Mouse (Mus musculus) midbrain, embryonic 10.5 days (tissue): ENCODE measurements around the gene Fhad1. TPM values are rescaled to one million over a fixed set of nuclear protein-coding genes. Genes with fewer than 3 reads are reported as not detected.

Experiments used
- DNase-seq: peaks from one replicate; pipeline ENCODE4 v3.0.0-alpha.2; 2017; ENCODE audit warnings: low spot score
- H3K27ac ChIP-seq: fragments of 300-500 bp; sonication (generic); replicated peaks from 2 replicates; pipeline ENCODE4 v1.5.1; 2016; ENCODE audit warnings: mild to moderate bottlenecking
- H3K27me3 ChIP-seq: fragments of 300-500 bp; sonication (generic); 2 replicates; pipeline ENCODE4 v1.6.1; 2016; ENCODE audit warnings: low read depth, mild to moderate bottlenecking; ENCODE audit not compliant: poor library complexity, severe bottlenecking
- H3K36me3 ChIP-seq: fragments of 300-500 bp; sonication (generic); 2 replicates; pipeline ENCODE4 v1.6.1; 2016; ENCODE audit warnings: mild to moderate bottlenecking, moderate library complexity
- H3K4me1 ChIP-seq: fragments of 300-500 bp; sonication (generic); 2 replicates; pipeline ENCODE4 v1.6.1; 2016
- H3K4me3 ChIP-seq: fragments of 300-500 bp; sonication (generic); 2 replicates; pipeline ENCODE4 v1.5.1; 2016; ENCODE audit warnings: mild to moderate bottlenecking, moderate library complexity
- H3K9me3 ChIP-seq: fragments of 300-500 bp; sonication (generic); replicated peaks from 2 replicates; pipeline ENCODE4 v1.6.1; 2016; ENCODE audit warnings: mild to moderate bottlenecking
- WGBS: fragments of 180-500 bp; shearing (Covaris S2); methylation state at CpG from one replicate; pipeline ENCODE4 v1.1.7; 2016; 5-methylcytosine and 5-hydroxymethylcytosine counted together
- polyA plus RNA-seq: library from polyadenylated mRNA; unstranded; fragments of >200 nt; fragmentation: Nextera tagmentation; extraction: Ambion mirVana; gene quantifications from 2 replicates; pipeline ENCODE4 v1.2.1, GENCODE M21; 2016

Gene Fhad1
- polyA plus RNA-seq, 1 experiment from 2014 or later = 1.6 TPM

DNA sequence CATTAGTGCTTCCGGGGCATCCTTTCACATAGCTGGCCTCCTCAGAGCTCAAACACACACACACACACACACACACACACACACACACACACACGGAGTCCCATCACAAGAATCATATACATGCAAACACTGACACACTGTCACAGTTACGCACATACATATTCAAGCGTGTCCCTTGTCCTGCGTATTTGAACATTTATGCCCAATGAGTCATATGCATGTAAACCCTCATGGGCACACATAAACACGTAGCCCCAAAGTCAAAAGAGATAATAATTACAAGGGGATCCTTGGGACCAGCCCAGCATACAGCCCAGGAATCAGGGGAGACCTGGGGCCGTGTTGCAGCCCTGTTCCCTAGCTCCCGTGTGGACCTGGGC, 112.4 kb downstream of the Fhad1 start:
- no peaks in the 10 kb centered on the region for H3K9me3 ChIP-seq
- H3K27ac ChIP-seq = peak overlapping the region; percentile 97
- H3K4me1 ChIP-seq = peaks cover 70% of the 10 kb centered on the region
- no peaks in the 10 kb centered on the region for H3K36me3 ChIP-seq
- H3K4me3 ChIP-seq = peak overlapping the region; percentile 34; the same call in 1 of the 2 replicates
- H3K27me3 ChIP-seq = no peaks in the 10 kb centered on the region; the same call in 1 of the 2 replicates
- no peak for DNase-seq
- 85% methylated on average over 8 of the region's 8 CpGs for WGBS

GRCm38 (mm10) chr4:141901711-141902478, 113.0 kb downstream of the Fhad1 start:
- Histone ChIP-seq H3K36me3 (no peaks in the 10 kb centered on the region), H3K9me3 (no peaks in the 10 kb centered on the region), H3K4me1 (peaks cover 76% of the 10 kb centered on the region), H3K4me3 (peak overlapping the region; percentile 34), H3K27ac (peak overlapping the region; percentile 97), H3K27me3 (no peaks in the 10 kb centered on the region; the same call in 1 of the 2 replicates)
- WGBS = 28% methylated on average over 17 of the region's 17 CpGs
- peak; percentile 82 for DNase-seq

DNA sequence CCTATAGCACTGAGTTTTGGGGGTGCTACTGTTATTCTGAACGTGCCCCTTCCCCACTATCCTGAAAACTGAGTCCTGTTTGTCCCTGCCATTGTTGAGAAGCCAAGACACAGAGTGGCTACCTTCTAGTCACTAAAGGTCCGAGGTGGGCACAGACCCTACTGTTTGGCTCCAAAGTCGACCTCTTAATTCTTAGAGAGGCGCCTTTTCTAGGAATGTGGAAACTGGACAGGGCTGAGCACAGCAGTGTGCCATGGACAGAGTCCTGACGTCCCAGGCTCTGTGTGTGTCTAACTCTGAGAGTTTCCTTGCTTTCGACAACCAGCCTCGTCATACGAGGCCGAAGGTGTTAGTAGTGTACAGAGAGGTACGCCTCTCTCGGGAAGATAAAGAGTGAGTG, 114.5 kb downstream of the Fhad1 start:
- WGBS = 55% methylated on average over 11 of the region's 11 CpGs
- no peaks in the 10 kb centered on the region for H3K36me3 ChIP-seq
- no peaks in the 10 kb centered on the region; the same call in 1 of the 2 replicates for H3K27me3 ChIP-seq
- 0 out of 2 replicates have a peak overlapping the region, but pooled peaks have one; percentile 5 for H3K4me3 ChIP-seq
- peak overlapping the region; percentile 97 for H3K27ac ChIP-seq
- no peak for DNase-seq
- H3K9me3 ChIP-seq = no peaks in the 10 kb centered on the region
- peaks cover 85% of the 10 kb centered on the region for H3K4me1 ChIP-seq

GRCm38 (mm10) chr4:141899936-141900335, 114.9 kb downstream of the Fhad1 start:
- Histone ChIP-seq H3K4me1 (peaks cover 80% of the 10 kb centered on the region), H3K27ac (peak overlapping the region; percentile 97), H3K9me3 (no peaks in the 10 kb centered on the region), H3K27me3 (no peaks in the 10 kb centered on the region; the same call in 1 of the 2 replicates), H3K4me3 (0 out of 2 replicates have a peak overlapping the region, but pooled peaks have one; percentile 5), H3K36me3 (no peaks in the 10 kb centered on the region)
- DNase-seq = peak; percentile 66
- 3% methylated on average over 8 of the region's 8 CpGs for WGBS

DNA sequence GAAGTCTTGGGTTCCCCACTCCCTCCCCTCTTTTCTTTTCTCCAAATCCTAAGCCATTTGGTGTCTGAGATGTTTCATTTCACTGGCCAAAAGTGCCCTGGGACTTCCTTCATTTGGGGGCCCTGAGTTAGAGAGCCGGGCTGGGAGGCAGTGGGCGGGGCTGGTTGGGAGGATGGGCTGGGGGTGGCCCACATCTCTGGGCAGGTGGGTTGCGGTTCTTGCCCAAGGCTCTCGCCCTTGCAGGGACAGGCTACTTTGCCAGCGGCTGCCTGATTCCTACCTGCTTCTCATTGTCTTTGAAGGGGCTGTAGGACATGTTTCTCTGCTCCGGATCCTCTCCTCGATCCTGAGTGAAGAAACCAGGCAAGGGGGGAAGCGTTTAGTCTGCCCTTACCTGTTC, 116.0 kb downstream of the Fhad1 start:
- WGBS = 88% methylated on average over 8 of the region's 8 CpGs
- Histone ChIP-seq H3K36me3 (no peaks in the 10 kb centered on the region), H3K4me3 (no peak overlapping the region), H3K4me1 (peaks cover 79% of the 10 kb centered on the region), H3K27ac (peak overlapping the region; percentile 97), H3K27me3 (no peaks in the 10 kb centered on the region; the same call in 1 of the 2 replicates), H3K9me3 (no peaks in the 10 kb centered on the region)
- no peak for DNase-seq

GRCm38 (mm10) chr4:141897838-141898237, 117.0 kb downstream of the Fhad1 start:
- H3K9me3 ChIP-seq = no peaks in the 10 kb centered on the region
- peaks cover 74% of the 10 kb centered on the region for H3K4me1 ChIP-seq
- no peak overlapping the region for H3K4me3 ChIP-seq
- no peaks in the 10 kb centered on the region for H3K27me3 ChIP-seq
- peak overlapping the region; percentile 97 for H3K27ac ChIP-seq
- no peak for DNase-seq
- 67% methylated on average over 3 of the region's 3 CpGs for WGBS
- H3K36me3 ChIP-seq = no peaks in the 10 kb centered on the region

- H3K27me3 ChIP-seq = no peaks in the 10 kb centered on the region
- H3K27ac ChIP-seq = peak overlapping the region; percentile 97
- no peak overlapping the region for H3K4me3 ChIP-seq
- WGBS = 85% methylated on average over 6 of the region's 6 CpGs
- no peak for DNase-seq
- no peaks in the 10 kb centered on the region for H3K36me3 ChIP-seq
- peaks cover 68% of the 10 kb centered on the region for H3K4me1 ChIP-seq
- H3K9me3 ChIP-seq = no peaks in the 10 kb centered on the region
Observed at GRCm38 (mm10) chr4:141897225-141897624, 117.7 kb downstream of the Fhad1 start.

DNA sequence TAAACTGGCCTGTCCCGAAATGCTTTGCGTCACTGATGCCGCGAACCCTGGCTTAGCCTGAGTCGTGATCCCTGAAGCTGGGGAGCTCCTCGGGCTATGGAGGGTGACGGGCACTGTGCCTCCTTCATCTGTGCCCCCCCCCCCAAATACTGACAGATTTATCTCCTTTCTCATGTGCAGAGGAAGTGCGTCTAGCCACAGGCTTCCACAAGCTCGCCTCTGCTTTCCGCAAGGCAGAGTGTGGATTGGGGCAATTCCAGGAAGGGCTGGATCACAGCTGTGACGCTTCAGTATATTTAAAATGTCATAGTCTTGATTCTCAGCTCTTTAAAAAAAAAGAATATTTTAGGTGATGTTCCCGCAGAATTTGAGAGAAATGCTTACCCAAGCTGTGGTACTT, 119.1 kb downstream of the Fhad1 start:
- Histone ChIP-seq H3K4me3 (no peak overlapping the region), H3K36me3 (no peaks in the 10 kb centered on the region), H3K4me1 (peaks cover 53% of the 10 kb centered on the region), H3K27ac (peak overlapping the region; percentile 63; the same call in 1 of the 2 replicates), H3K9me3 (no peaks in the 10 kb centered on the region), H3K27me3 (no peaks in the 10 kb centered on the region)
- DNase-seq = no peak
- 91% methylated on average over 12 of the region's 12 CpGs for WGBS

DNA sequence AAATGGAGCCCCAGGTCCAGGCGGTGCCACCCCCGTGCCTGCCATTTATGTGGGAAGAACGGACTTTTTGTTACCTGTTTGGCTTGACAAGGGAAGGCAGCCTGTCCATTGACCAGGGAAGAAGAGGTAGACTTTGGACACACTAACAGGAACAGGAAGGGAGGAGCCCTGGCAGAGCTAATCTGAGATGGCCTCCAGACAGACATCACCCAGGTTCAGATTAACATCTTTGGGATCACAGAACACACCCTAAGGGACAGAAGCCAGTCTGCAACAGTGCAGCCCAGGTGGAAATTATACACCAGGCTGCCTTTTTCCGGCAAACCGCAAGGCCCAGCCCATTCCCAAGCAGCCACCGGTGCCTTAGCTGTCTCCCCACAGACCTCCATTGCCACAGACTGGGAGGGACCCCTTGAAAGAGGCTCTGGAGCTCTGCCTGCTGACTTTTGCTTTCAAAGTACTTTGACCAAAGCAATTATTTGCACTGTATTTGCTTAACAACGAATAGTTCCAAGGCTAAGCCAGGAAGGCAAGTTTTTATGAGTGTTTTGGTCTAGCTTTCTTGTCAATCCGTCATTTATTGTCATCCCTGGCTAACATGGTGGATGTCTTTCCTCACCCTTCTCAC, 121.6 kb downstream of the Fhad1 start:
- H3K4me3 ChIP-seq = no peak overlapping the region
- H3K36me3 ChIP-seq = no peaks in the 10 kb centered on the region
- peaks cover 28% of the 10 kb centered on the region for H3K4me1 ChIP-seq
- H3K9me3 ChIP-seq = no peaks in the 10 kb centered on the region
- H3K27me3 ChIP-seq = no peaks in the 10 kb centered on the region
- DNase-seq = no peak
- 88% methylated on average over 8 of the region's 8 CpGs for WGBS
- H3K27ac ChIP-seq = peak overlapping the region; percentile 55

DNA sequence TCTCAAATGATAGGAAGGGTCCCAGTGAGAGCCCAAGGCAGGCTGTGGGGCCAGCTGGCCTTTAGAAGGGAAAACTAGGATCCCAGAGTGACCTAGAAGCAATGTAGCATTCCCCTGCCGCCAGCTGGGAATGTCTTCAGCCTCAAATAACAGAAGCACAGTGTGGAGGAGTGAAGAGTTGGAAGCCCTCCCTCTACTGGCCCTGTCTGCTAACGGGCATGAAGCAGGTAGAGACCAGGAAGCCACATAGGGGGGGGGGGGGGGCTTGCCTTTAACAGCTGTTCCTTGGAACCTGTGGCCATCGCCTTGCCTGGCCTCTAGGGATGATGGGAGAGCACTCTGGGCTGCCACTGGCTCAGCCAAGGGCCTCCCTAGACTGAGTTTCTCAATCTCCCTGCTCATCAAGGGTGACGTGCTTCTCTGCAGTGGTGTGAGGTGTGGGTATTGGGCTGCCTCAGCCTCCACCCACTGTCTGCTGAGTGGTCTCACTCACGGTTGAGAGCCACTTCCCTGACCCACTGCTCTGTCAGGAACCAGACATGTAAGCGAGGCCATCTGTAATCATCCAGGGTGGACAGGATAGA, 128.4 kb downstream of the Fhad1 start:
- 50% methylated on average over 6 of the region's 6 CpGs for WGBS
- H3K9me3 ChIP-seq = no peaks in the 10 kb centered on the region
- peak overlapping the region; percentile 52 for H3K27ac ChIP-seq
- no peak overlapping the region for H3K4me3 ChIP-seq
- DNase-seq = no peak
- H3K36me3 ChIP-seq = no peaks in the 10 kb centered on the region
- H3K27me3 ChIP-seq = no peaks in the 10 kb centered on the region
- H3K4me1 ChIP-seq = peaks cover 19% of the 10 kb centered on the region

- Histone ChIP-seq H3K36me3 (no peaks in the 10 kb centered on the region), H3K27ac (no peak overlapping the region), H3K4me1 (peaks cover 21% of the 10 kb centered on the region), H3K9me3 (no peaks in the 10 kb centered on the region), H3K4me3 (no peak overlapping the region), H3K27me3 (no peaks in the 10 kb centered on the region)
- 86% methylated on average over 9 of the region's 9 CpGs for WGBS
- no peak for DNase-seq
Observed at GRCm38 (mm10) chr4:141885451-141885850, 129.4 kb downstream of the Fhad1 start.

GRCm38 (mm10) chr4:141882858-141883257, 132.0 kb downstream of the Fhad1 start:
- 83% methylated on average over 7 of the region's 7 CpGs for WGBS
- Histone ChIP-seq H3K9me3 (no peaks in the 10 kb centered on the region), H3K27me3 (no peaks in the 10 kb centered on the region), H3K4me3 (no peak overlapping the region), H3K36me3 (no peaks in the 10 kb centered on the region), H3K27ac (no peak overlapping the region), H3K4me1 (peaks cover 27% of the 10 kb centered on the region)
- DNase-seq = no peak

- Histone ChIP-seq H3K4me1 (peaks cover 25% of the 10 kb centered on the region), H3K27me3 (no peaks in the 10 kb centered on the region; the same call in 1 of the 2 replicates), H3K36me3 (no peaks in the 10 kb centered on the region), H3K9me3 (no peaks in the 10 kb centered on the region), H3K27ac (no peak overlapping the region), H3K4me3 (no peak overlapping the region)
- DNase-seq = no peak
- WGBS = 82% methylated on average over 5 of the region's 5 CpGs
Observed at GRCm38 (mm10) chr4:141881950-141882349, 132.9 kb downstream of the Fhad1 start.
